Mouse (Mus musculus): ENCODE data around the gene Cep112.

DNA sequence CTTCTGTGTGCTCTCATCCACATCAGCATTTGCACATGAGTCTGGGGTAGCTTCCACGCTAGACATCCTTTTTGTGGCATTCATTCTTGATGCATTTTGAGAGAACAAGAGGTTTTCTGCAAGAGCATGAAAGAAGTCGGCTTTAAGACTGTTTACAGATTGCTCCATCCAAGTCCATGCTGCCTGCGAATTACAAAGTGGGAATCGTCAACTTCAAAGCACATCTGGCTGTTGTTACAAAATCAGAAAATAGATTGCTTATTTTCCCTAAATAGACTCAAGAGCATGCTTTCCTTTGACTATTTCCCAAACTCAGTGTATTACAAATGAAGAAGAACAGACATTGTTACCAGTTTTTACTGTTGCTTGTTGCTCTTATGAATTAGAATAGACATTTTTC is 59.0 kb downstream of the Cep112 start:
- no peak for TF ChIP-seq CTCF (conservative IDR thresholded peaks at IDR 0.05; ENCODE audit: insufficient read depth, insufficient read length, low read depth, low read length)
- no peak for TF ChIP-seq POLR2A (IDR thresholded peaks at IDR 0.05; ENCODE audit: low read depth, low read length)

Measured in kidney, adult 2 months (tissue).